Mouse (Mus musculus) neural tube, embryonic 10.5 days (tissue): ENCODE data around the gene Defb20.

Experiments used
- DNase-seq: peaks from one replicate; pipeline ENCODE4 v3.0.0-alpha.2; 2017; ENCODE audit warnings: low spot score; ENCODE audit errors: extremely low spot score

Gene Defb20

GRCm38 (mm10) chr2:152498020-152498419 lies 21.2 kb downstream of the Defb20 start:
- DNase-seq, result no peak

- DNase-seq, result no peak
Measured at GRCm38 (mm10) chr2:152500204-152500862, 23.5 kb downstream of the Defb20 start.

GRCm38 (mm10) chr2:152500863-152501229 lies 24.0 kb downstream of the Defb20 start:
- DNase-seq, result no peak

GRCm38 (mm10) chr2:152503950-152504349 lies 27.1 kb downstream of the Defb20 start:
- no peak for DNase-seq

GRCm38 (mm10) chr2:152511592-152511991 lies 34.7 kb downstream of the Defb20 start, which contains the start of gene Defb26:
Defb26 (minus strand) TSS chr2:152511692.
- no peak for DNase-seq

GRCm38 (mm10) chr2:152516084-152516483 lies 39.2 kb downstream of the Defb20 start:
- no peak for DNase-seq

- no peak for DNase-seq
Measured at GRCm38 (mm10) chr2:152517981-152518380, 41.1 kb downstream of the Defb20 start, which contains the start of gene Defb28. Defb28 (plus strand) TSS chr2:152518255.
